Mouse (Mus musculus): ENCODE results near the gene Ppp1r1b.
A peak's percentile ranks its signal among the peaks of the same experiment; 100 is the strongest.

The Ppp1r1b gene

DNA sequence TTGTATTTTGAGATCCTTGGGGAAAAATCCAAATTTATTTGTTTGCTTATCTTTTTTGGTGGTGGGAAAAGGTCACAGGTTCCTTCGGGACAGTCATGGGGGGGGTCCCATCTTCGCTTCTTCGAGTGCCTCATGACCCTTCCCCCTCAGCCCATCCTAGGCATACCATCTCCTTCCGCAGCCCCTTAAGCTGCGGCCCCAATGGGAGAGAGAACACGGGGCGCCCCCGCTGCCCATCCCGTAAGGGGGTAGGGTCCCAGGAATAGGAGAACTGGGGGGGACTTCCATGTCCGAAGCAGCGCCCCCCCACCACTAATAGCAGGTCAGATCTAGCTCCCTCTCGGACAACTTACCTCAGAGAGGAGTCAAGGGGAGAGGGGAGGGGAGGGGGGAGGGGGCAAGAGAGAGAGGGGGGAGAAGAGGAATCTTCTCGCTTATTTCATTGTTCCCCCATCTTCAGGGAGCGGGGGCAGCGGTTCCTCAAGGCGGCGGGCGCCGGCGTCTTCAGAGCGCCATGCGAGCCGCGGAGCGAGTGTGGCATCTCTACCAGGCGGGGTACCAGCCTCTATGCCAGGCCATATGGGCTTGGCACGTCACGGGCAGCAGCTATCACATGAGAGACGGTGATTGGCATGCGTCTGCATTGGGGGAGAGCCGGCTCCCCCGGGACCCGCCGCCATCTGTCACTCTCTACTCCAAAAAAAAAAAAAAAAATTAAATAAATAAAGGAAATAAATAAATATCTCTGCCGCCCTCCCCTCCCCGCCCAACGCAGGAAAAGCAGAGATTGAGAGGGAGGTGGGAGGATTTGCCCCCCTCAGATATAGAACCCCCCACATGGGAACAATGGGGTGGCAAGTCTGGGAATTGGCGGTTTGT lies 18.9 kb upstream of the Ppp1r1b start, which contains the start of gene Neurod2:
Gene Neurod2, minus strand, starts transcription at position 568 of the 879 bp plus-strand sequence.
- DNase-seq, result peak; percentile 97

DNA sequence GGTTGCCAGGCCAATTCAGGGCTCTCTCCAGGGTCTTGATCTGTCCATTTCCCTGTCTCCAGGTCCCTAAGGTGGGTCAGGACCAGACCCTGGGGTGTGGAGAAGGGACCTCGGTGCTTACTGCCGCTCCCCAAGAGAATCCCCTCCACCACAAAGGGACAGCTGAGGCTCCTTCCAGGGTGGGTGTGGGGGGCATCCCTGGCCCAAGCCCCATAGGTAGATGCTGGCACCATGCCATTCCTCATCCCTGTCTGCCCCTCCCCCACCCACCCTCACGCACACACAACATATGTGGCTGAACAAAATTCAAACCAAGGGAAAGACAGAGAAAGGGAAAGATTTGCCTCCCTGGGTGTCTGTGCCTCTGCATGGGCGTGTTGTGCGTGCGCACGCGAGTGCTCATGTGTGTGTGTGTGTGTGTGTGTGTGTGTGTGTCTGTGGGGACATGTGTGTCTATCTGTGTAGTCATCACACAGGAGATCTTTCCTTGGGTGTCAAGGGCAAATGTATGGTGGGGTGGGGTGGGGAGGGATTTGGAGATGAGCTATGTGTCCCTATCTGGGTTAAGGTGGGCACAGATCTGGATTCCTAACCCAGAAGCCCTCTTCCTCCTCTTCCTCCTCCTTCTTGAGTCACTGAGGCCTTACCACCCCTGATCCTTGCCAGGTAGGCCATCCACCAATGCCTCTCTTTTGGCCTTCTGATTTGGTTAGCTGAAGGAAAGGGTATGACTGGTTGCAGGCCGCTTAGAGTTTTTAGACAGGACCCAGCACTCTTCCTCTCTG lies 18.1 kb upstream of the Ppp1r1b start:
- DNase-seq, result no peak

DNA sequence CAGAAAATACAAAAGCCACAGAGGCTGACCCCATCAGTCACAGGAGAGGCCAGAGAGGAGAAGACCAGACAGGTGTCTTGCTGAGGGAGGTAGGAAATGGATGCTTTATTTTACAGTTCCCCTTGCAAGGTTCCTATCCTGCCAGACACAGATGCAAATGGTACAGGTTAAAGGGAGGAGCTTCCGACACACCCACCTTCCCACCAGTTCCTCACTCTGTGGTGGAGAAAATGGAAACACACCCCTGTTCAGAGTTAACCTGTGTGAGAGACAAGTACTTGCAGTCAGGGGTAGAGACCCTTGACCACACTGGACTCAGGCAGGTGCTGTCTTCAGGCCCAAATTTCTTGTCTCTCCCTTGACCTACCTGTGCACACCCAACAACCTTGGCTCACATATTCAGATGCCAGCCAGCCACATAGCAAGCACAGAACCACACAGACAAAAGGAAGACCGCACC lies 17.4 kb upstream of the Ppp1r1b start:
- DNase-seq, result peak; percentile 73

DNA sequence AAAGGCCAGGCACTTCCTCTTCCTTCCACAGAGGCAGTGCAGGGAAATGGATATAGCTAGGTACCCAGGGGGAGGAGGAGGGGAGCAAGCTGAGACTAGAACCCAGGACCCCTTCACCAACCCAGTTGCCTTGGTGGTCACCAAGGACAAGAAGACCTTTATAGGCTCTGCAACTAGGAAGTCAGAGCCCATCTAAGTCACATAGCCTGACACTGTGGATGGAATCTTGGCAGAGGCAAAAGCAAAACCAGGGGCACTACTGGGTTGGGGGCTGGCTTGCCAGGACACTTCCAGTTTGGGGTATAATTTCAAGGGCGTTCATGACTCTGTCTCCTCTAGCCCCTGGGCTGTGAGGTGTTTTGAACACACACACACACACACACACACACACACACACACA lies 16.8 kb upstream of the Ppp1r1b start:
- peak; percentile 55 for DNase-seq

DNA sequence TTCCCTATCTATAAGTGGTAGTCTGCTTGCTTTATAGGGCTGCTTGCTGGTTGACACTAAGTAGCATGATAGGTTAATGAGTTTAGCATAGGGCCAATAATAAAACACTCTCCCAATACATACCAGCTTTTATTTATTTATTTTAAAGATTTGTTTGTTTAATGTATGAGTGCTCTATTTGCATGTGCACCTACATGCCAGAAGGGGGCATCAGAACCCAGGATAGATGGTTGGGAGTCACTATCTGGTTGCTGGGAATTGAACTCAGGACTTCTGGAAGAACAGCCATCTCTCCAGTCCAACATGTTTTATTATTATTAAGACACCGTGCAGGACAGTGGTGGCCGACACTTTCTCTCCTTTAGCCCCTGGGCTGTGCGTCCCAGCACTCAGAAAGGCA lies 16.0 kb upstream of the Ppp1r1b start:
- DNase-seq, result peak; percentile 55

DNA sequence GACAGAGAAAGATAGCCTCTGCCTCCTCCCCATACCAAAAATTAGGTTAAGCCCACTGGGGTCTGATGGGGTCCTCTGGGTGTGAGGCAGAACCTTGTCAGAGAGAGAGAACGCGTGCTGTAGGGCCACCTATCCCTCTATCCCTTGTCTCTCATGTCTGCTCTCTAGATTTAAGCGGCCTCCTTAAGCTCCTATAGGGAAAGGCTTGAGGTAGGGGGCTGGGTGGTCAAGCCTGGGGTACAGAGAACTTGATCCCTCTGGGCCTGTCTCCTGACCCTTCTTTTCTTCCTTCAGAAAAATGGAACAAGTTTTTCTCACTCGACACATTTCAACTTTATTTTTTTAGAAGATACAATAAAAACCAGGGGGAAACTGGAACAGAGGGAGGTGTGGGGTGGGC lies 15.4 kb upstream of the Ppp1r1b start:
- DNase-seq, result no peak

DNA sequence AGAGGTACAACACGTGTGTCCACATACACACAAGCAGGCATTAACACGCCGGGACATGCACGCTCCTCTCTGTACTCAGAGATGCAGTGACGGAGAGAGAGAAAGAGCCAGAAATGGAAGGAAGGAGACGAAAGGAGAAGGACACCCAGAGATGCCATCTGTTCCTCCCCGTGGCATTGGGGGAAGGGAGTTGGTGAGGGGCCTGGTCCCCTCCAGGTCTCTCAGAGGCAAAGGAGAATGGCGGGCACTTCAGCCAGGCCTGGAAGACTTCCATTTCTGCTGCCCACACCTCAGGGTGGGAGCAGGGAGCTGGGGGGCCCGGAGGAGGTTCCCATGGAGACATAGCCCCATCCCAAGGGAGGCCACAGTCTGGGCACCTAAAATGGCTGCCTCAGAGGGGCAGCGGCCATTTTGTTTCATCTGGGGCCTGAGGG lies 14.9 kb upstream of the Ppp1r1b start:
- peak; percentile 86 for DNase-seq

DNA sequence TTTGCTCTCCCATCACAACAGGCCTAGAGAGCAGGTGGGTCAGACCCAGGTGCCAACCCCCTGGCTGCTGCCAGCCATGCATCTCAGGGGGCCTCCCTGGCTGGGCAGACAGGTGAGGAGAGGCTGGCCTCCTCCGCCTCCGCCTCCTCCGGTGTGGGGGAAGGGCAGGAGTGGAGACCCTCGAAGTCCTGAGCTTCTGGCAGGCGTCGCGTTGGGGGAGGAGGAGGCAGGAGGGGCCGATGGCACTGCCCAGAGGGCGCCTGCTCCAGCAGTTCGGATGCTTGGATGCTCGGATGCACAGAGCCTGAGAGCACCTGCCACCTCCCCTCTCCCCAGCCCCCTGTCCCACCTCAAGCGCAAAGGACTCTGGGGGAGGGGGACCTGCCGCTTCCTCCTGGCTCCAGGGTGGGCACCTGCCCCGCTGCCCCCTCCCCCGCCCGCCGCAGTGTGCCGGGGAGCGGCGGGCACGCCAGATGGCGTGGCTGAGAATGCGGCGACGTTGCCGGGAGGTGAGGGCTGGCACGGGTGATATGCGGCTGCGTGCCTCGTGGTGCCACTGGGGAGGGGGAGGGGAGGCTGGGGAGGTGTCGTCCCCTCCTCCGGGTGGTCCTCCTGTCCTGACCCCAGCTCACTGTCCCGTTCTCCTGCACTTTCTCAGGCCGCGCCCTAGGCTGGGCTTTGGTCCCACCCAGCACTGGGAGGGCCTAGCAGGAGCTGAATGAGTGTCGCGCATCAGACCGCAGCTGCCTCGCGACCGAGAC lies 14.0 kb upstream of the Ppp1r1b start:
- DNase-seq, result peak; percentile 84

DNA sequence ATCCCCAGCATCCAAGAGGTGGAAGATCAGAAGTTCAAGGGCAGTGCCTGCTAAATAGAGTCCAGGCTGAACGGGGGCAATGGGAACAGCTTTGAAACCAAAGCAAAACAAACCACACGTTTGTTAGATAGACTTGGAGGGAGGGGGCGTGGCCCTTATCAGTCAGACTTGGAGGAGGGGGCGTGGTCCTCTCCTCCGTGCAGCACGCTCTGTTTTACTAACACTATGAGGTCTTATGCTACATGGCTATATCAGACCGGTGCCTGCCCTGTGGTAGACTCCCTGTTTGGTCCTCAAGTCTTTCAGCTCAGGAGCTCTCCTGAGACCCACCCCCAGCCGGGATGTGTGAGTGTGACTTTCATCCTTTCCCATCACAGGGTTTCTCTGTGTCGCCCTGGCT lies 13.0 kb upstream of the Ppp1r1b start:
- peak; percentile 68 for DNase-seq

DNA sequence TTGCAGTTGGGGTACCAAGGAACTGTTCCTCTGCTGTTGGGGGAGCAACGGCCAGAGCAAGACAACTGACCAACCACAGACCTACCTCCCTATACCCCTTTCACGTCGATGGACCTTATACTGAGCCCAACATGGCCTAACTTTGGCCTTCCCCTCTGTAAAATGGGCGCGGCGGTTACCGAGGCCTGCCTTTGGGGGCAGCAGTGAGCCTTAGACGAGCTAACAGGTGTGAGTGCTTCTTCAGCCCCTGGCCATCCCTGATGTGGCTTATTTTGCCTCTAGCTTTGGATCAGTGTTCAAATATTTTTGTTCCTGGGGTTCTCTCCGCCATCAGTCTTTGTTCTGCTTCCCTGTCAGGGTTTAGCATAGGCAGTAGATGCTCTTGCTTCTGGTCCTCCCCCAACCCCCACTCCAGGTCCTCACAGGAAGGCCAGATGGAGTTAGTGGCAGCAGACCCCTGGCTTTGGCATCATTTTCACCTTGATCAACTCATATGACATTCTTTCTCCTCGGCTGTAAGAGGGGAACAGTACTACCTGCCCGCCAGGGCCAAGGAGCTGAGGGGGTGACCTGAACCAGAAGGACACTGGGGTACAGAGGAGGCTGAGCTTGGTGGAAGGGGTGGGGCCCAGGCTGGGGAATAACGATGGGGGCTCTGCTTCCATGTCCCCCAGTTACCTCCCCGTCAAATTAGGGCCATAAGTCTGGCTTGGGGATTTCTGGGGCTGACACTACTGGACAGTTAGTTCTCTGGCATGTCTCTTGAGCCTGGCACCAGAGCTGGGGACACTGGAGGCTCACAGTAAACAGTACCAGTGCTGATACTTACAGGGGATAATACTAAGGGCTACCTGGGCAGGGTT lies 11.7 kb upstream of the Ppp1r1b start:
- peak; percentile 79 for DNase-seq

DNA sequence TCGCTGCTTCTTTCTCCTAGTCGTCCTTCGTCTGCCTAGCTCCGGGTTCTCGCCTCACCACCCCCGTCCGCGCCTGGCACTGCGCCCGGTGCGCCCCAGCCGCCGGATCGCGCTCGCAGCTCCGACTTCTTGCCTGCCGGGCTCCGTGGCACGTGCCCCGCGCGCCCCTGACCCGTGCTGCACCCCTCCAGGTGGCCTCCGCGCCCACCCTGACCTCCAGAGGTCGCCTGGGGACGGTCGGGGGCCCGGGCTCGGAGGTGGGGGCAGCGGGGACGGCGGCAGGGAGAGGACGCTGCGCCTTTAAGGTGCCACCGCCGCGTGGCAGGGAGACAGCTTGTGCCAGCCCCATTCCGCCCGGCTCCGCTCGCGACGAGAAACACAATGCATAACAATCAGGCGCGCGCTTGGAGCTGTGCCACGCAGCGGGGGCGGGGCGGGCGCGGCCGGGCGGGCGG lies 9.7 kb upstream of the Ppp1r1b start:
- peak; percentile 90 for DNase-seq

DNA sequence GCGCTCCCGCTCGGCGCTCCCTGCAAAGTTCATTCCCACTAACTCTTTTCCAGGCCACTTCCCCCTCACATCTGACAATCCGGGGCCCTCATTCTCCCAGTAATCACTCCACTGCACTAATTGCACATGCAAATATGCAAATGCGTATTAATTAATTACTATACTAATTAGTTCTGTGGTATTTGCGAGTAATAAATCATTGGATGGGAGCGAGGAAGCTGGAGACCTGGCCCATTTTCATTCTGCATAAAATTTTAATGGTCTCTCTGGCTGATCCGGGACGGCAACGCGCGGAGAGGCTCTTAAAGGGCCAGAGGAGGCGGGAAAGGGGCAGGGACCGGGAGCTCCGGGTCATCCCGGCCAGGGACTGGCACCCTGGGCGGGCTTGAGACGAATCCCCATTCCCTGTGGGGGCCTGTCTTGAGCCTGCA lies 9.1 kb upstream of the Ppp1r1b start:
- DNase-seq, result peak; percentile 72

DNA sequence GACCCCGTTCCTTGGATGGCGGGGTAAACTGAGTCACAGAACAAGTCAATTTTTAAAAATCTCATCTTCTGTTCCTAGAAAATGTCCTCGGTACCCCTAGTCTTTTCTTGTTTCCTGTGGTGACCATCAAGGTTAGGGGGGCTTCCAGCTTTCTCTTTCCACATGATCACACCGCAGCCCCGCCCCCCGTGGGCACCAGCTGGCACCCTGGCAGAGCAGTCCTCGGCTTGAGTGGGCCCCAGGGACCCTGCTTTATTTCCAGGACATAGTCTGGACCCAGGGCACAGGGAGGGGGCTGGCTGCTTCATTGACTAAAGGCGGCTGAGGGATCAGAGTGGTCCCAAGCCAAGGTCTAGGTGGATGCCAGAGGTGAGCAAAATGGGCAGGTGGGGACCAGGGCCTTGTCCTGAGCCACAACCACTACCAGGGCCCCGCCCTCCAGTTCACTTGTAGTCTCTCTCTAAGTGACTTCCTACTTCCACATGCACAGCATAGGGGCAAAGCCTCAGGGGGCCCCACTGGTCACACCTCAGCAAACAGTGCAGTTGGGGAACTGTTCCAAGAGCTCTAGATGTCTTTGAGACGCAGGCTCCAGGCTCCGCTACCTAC lies 8.4 kb upstream of the Ppp1r1b start:
- DNase-seq, result peak; percentile 70

DNA sequence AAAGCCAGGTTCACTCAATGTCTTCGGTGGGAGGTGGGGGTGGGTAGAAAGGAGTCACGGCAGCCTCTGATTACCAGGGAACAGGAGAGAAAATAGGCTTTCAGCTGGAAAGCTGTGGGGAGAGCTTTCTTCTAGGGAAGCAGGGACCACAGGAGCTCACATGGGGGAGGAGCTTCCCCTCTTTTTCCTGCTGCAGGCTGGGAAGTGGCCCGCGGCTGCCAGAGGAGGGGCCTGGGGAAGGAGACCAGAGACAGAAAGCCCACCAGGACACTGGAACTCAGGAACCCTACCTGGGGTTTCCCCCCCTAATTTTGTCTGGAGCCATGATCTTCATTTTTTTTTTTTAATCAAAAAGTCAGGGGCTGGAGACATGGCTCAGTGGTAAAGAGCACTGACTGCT lies 7.6 kb upstream of the Ppp1r1b start:
- DNase-seq, result peak; percentile 55

DNA sequence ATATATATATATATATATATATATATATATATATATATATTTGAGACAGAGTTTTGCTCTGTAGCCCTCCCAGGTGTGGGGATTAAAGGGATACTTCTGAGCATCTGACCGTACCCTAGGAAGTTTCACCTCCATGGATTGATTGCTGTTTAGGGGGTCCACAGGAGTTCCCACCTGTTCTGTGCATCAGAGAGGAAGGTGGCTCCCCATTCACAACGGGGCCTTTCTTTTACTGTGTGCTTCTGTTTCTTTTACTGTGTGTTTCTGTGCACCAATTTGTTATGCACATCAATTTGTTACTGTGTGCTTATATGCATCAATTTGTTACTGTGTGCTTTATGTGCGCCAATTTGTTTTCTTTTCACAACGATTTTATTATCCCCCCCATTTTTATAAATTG lies 7.0 kb upstream of the Ppp1r1b start:
- DNase-seq, result peak; percentile 52

DNA sequence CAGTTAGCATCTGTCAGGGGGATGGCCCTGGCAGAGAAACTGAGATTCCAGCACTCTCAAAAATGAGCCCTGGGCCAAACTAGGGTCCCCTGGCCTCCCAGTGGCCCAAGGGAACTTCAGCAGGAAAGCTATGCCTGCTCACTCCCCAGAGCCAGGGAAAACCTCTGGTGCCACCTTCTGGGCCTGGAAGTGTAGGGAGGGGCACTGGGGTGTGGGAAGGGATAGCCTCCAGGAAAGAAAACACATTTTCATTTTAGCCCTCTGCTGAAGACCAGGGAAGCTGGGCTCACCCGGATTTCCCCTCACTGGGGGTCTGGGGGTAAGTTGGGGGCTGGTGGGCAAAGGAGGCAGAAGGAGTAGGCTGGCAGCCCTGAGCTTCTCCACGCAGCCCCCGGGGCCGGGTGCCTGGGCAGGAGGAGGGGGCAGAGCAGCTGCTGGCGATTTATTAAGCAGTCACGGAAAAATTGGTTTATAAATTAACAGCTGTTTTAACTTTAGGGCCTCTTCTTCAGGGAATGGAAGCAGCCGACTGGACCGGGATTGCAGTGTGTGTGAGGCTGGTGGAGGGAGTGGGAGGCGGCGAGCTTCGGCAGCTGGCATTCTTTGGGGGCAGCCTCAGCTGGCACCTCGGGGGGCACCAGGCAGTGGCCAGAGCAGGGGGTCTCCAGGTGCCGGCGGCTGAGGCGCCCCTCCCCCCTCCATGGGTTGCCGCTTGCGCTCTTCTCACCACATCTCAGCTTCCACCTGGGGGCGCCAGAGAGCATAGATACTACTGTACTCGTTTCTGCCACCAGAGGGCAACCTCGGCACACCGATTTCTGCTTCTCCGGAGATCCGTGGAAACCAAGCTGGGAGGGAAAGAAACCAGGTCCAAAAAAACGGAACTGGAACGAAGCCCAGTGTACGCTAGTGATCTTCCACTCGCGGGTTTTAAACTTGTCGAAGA lies 5.9 kb upstream of the Ppp1r1b start:
- peak; percentile 98 for DNase-seq

DNA sequence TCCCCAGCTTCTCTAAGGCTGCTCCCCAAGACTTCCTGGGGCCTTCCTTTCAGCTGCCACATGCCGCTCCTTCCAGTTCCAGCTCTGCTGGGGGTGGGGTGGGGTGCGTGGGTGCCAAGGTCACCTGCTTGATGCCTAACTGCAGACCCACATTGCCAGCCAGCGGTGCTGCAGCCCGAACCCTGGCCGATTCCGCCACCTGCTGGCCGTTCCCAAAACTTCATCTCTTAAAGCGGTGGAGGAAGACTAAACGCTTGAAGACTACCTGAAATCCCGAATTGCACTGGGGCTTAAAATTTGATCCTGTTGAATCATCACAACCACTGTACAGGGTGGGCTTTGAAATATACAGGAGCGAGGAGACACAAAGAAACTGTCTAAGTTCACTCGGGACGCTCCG lies 3.0 kb upstream of the Ppp1r1b start:
- peak; percentile 94 for DNase-seq

DNA sequence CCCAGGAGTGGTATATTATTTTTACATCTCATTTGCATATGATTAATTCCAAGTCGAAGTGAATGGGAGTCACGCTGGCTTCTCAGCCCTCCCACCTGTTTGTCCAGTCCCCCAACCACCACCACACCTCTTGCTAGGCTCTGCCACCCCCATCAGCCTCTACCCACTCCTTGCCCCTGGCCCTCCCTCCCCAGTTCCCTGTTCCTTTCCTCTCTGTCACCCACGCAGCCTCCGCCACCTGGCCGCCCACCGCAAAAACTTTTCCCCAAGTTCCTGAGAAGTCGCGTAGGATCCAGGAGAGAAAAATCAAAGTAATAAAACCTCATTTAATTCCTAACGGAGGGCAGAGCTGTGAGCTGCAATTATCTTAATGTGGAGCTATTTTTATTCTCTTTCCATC lies 2.0 kb upstream of the Ppp1r1b start:
- DNase-seq, result no peak

DNA sequence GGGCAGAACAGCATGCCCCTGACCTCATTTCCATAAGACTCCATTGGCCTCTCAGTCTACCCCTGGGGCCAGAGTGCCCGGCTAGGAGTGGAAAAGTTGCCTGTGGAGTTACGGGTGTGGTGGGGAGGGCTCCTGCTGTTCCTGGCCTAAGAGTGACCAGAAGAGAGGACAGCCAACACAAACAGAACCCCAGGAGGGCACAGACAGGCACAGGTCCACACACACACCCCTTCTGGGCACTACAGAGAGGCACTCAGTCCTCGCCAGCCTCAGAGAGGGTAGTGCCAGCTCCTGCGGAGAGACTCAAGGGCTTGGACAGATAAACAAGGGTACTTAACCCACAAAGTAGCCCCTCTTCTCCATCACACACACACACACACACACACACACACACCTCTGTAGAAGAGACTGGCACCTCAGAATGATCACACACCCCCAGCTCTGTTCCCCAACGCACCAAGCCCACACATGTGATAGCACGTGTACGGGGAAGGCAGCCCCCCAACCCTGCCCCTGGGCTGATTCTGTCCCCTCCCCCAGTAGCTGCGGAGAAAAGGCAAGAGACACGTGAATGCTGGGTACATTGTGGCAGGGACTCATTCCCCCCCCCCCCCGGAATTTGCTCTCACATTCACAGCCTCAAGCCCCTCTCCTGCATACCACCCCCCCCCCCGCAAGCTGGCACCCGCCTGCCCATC lies 670 bp upstream of the Ppp1r1b start:
- DNase-seq, result peak; percentile 70

DNA sequence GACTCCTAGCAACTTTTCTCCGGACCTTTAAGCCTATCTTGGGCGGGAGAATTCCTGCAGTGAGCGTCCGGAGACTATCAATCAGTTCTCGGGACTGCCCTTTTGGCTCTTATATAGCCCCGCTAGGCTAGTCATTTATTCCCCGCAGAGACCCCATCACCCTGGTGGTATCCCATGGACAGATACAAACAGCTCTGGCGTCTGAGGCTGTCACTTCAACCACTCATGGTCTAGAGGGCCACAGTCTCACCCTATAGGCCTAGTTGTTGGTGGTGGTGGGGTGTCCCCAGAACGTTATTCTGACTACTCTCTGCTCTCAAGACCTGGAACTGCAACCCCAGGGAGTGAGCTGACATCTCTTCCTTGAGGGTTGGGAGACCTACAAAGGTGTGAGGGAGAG lies 1.1 kb downstream of the Ppp1r1b start:
- DNase-seq, result no peak
